Mouse (Mus musculus): ENCODE measurements around the gene Tspan18.

Tspan18 gene

GRCm38 (mm10) chr2:93218353-93218990 lies 115.8 kb downstream of the Tspan18 start:
- in situ Hi-C loops (cut with MseI, MboI): loop anchor here in 1 of 2 experiments (10.0 kb wide), 1 partner anchor 256 kb away; no protein-coding TSS in a partner anchor

DNA sequence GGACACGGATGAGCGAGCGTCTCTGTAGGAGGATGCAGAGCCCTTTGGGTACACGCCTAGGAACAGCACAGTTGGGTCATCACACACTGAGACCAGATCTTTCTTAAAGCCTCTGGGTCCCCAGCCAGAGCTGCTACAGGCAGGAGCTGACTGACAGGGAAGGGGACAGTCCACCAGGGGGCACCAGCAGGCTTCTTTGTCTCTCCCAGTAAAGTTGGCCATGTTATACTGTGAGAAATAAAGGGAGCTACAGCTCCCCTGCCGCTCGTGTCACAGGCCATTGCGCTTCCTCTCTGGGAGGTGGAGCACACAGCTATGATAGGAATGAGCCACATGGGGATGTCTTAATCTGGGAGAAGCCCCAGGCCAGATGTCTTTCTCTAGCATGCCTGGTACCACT lies 117.3 kb downstream of the Tspan18 start:
- in situ Hi-C loops (cut with MseI, MboI): loop anchor here in 1 of 2 experiments (10.0 kb wide), 1 partner anchor 258 kb away; no protein-coding TSS in a partner anchor

DNA sequence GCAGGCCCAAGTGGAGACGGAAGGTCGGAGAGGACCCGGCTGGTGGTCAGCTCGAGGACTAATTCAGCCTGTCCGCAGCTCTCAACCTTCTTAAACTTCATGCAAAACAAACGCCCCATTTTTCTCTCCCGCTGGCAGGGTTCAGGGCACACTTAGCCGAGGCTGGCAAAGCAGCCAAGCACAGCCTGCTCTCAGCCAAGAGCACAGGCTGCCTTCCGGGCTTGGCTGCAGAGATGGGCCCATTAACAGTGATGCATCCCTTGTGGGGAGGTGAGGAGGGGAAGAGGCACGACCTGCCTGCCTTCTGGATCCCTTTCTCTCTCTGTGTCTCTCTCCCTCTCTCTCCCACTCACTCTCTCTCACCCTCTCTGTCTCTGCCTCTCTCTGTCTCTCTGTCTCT lies 118.5 kb downstream of the Tspan18 start:
- in situ Hi-C loops (cut with MseI, MboI): loop anchor here in 1 of 2 experiments (10.0 kb wide), 1 partner anchor 259 kb away; no protein-coding TSS in a partner anchor

GRCm38 (mm10) chr2:93214192-93214591 lies 120.1 kb downstream of the Tspan18 start:
- in situ Hi-C loops (cut with MseI, MboI): loop anchor here (5.0 to 10.0 kb wide), 2 partner anchors 198 to 261 kb away; no protein-coding TSS in a partner anchor

- in situ Hi-C loops (cut with MseI, MboI): loop anchor here (5.0 to 10.0 kb wide), 2 partner anchors 199 to 262 kb away; no protein-coding TSS in a partner anchor
Observed at GRCm38 (mm10) chr2:93212865-93213264, 121.4 kb downstream of the Tspan18 start.

DNA sequence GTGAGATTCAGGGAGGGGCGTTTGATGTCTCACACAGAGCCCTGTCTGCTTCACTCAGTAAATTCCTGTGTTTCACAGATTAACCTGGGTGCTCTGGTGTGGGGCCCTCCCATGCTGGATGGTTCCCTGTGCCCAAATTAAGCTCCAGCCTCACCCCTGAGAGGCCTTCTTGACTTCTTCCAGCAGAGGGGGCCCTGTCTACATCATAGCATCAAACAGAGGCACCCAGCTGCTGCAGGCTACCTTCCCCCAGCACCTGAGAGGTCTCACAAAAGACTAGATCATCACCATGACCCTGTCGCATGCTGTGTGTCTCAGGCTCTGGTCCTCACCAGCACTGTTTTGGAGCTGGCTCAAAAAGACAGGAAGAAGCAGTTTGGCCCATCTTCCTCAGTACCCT lies 121.9 kb downstream of the Tspan18 start:
- in situ Hi-C loops (cut with MseI, MboI): loop anchor here (5.0 to 10.0 kb wide), 2 partner anchors 200 to 262 kb away; no protein-coding TSS in a partner anchor

DNA sequence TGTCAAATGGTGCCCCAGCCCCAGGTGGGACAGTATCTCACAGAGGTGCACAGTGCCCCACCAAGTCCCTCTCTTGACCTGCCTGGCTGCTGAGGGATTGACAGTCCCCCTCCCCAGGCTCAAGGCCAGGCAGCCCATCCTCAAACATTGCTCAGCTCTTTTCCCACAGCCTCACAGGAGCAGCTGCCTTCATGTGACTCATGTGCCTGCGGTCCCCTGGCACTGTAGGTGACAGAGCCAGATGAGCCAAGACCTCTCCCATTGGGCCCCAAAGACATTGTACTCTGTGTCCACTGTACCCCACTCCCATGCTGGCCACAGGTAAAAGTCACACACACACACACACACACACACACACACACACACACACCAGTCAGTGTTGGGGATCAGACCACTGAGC lies 128.2 kb downstream of the Tspan18 start:
- in situ Hi-C loops (cut with MseI, MboI): no loop called here

DNA sequence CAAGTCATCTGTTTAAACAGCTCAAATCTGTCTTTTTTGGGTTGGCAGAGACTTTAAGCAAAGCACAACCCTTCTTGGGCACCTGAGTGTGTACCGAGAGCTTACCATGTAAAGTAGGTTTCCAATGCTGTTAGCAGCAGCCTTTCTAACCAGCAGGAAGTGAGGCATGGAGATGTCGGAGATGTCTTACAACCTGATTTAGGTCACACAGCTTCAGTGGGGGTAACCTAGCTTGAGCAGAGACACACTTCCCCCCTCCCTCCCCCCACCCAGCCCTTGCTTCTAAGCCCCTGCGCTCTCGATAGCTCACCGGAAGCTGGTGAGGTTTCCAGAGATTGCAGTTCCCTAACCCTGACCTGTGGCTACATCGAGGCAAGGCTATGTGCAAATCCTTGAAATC lies 129.7 kb downstream of the Tspan18 start:
- in situ Hi-C loops (cut with MseI, MboI): loop anchor here in 1 of 2 experiments (5.0 kb wide), 1 partner anchor 132 kb away; no protein-coding TSS in a partner anchor

- in situ Hi-C loops (cut with MseI, MboI): loop anchor here in 1 of 2 experiments (5.0 kb wide), 1 partner anchor 131 kb away; no protein-coding TSS in a partner anchor
Observed at GRCm38 (mm10) chr2:93203682-93204081, 130.6 kb downstream of the Tspan18 start.

DNA sequence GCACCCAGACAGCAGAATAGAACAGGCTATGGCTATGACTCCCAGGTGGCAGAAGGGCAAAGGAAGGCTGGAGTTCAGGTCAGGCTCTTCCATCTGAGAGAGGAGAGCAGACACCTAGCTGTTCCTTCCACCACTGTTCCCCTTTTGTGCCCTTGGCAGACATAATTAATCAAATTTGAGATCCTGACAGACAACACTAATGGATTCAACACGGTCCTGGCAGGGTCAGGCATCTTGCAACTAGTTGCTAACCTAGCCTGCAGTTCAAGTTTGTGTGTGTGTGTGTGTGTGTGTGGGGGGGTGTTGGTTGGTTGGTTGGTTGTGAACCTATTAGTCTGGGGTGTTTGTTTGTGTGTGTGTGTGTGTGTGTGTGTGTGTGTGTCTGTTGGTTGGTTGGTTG lies 131.5 kb downstream of the Tspan18 start:
- in situ Hi-C loops (cut with MseI, MboI): loop anchor here in 1 of 2 experiments (5.0 kb wide), 1 partner anchor 130 kb away; no protein-coding TSS in a partner anchor

GRCm38 (mm10) chr2:93201997-93202396 lies 132.3 kb downstream of the Tspan18 start:
- in situ Hi-C loops (cut with MseI, MboI): loop anchor here in 1 of 2 experiments (5.0 kb wide), 1 partner anchor 130 kb away; no protein-coding TSS in a partner anchor

DNA sequence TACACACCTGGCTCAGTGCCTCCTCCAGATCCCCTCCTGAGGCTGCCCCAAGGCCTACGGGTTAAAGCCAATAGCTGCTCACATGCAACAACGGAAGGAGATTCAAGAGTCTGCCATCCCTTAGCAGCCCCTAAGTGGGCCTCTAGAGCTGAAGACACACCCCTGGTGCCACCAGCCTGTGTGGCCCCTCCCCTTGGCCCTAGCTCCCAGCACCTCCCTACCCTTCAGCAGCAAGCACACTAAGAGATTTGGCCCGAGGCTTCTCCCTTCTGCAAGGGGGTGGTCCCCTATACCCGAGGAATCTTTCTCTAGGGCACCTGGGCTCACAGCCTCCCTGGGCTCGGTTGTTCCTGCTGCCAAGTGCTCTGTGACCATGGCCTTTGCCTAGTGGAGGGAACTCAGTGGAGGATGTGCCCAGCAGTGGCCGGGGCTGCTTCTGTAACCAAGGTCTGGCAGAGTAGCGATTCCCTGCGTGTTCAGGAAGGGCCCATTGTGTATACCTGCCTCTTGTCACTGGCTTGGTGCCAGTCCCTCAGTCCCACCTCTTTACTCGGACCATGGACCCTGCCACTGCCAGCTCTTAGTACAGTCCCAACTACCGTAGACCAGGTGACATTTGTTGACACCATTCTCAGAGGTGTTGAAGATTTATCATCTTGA lies 133.5 kb downstream of the Tspan18 start:
- in situ Hi-C loops (cut with MseI, MboI): loop anchor here in 1 of 2 experiments (5.0 kb wide), 1 partner anchor 129 kb away; no protein-coding TSS in a partner anchor

- in situ Hi-C loops (cut with MseI, MboI): loop anchor here (5.0 to 10.0 kb wide), 2 partner anchors 127 to 295 kb away; no protein-coding TSS in a partner anchor
Observed at GRCm38 (mm10) chr2:93199531-93199974, 134.8 kb downstream of the Tspan18 start.

DNA sequence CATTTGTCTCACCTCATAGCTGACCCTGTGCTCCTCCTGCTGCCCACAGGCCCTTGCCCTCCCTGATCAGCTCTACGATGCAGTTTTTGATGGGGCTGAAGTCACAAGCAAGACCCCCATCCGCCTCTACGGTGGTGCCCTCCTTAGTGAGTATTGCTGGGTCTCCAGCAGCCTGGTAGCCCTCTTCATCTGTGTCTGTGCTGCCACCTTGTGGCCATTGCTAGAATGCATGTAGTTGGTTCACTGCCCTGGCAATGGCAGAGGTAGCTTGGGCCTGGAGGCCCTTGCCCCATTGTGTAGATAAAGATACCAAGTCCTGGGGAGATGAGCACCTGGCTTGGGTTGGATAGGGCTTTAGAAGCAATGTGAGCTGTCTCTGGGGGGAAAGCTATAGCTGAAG lies 135.5 kb downstream of the Tspan18 start:
- in situ Hi-C loops (cut with MseI, MboI): loop anchor here (5.0 to 10.0 kb wide), 2 partner anchors 127 to 294 kb away; no protein-coding TSS in a partner anchor

- in situ Hi-C loops (cut with MseI, MboI): loop anchor here in 1 of 2 experiments (10.0 kb wide), 1 partner anchor 289 kb away; no protein-coding TSS in a partner anchor
Observed at GRCm38 (mm10) chr2:93193806-93194205, 140.5 kb downstream of the Tspan18 start.

DNA sequence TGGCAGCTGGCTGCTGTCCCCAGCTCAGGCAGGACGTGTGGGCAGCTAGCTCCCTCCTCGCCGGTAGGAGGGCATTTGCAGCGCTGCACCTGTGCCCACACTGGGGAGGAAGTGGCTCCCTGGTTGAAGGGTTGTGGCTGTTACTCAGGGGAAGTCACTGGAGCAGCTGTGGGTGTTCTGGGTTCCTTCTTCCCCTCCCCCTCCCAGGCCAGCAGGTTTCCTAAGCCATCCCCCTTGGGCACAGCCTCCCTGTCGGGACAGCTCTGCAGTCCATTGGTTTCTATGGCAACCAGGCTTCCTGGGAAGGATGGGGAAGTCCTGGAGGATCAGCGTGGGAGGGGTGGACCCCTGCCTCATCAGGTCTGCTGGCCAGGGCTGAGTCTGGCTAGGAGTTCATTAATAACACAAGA lies 141.6 kb downstream of the Tspan18 start:
- in situ Hi-C loops (cut with MseI, MboI): loop anchor here in 1 of 2 experiments (10.0 kb wide), 1 partner anchor 288 kb away; no protein-coding TSS in a partner anchor

DNA sequence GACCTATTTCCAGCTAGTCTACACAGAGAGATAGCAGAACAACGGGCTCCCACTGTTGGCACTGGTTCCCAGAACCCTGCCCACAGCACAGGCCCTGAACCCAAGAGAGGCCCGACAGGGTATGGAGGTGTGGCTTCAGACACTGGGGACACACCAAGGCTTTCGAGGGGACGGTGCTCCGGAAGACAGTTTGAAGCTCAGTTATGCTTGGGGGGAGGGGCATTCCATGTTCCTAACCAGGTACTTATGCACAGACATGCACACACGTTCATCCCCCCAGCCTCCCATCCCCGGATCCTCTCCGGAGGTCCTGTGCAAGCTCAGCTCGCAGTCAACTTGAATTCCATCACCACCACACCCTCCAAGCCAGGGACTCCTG lies 142.1 kb downstream of the Tspan18 start:
- in situ Hi-C loops (cut with MseI, MboI): loop anchor here in 1 of 2 experiments (10.0 kb wide), 1 partner anchor 287 kb away; no protein-coding TSS in a partner anchor

DNA sequence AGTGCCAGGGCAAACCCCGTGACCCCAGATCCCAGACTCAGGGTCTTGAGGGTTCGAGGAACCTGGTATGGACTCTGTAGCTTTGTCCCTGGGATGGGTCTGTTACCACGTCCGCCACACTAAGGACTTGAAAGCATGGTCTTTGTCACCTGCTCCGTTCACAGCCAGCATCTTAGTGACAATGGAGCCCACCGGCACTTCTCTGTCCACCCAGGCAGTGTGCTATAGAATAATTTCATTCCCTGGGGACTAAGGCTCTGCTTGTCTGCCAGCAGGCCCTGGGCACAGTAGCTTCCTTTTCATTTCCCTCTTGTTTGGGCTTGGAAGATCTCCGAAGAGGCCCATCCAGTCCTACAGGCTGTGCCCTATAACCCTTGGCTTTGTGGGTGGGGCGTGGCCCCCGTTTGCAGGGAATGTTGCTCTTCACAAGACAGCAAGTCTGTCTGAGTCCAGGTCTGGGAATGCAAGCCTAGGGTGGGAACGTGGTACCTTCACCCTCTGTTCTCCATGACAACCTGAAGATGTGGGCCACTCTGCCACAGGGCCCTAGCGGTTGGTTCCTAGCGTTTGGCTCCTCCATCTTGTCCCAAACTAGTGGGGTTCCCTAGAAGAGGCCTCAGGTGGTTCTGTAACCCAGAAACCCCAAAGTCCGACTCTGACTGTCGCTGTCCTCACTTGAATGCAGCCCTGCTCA lies 142.7 kb downstream of the Tspan18 start:
- in situ Hi-C loops (cut with MseI, MboI): loop anchor here in 1 of 2 experiments (10.0 kb wide), 1 partner anchor 287 kb away; no protein-coding TSS in a partner anchor

GRCm38 (mm10) chr2:93190771-93191487 lies 143.4 kb downstream of the Tspan18 start:
- in situ Hi-C loops (cut with MseI, MboI): loop anchor here in 1 of 2 experiments (10.0 kb wide), 1 partner anchor 286 kb away; no protein-coding TSS in a partner anchor

- in situ Hi-C loops (cut with MseI, MboI): no loop called here
Observed at GRCm38 (mm10) chr2:93188761-93189458, 145.4 kb downstream of the Tspan18 start.
